Mouse (Mus musculus): ENCODE data around the gene Myof.
A peak's percentile ranks its signal among the peaks of the same experiment; 100 is the strongest.

The Myof gene

DNA sequence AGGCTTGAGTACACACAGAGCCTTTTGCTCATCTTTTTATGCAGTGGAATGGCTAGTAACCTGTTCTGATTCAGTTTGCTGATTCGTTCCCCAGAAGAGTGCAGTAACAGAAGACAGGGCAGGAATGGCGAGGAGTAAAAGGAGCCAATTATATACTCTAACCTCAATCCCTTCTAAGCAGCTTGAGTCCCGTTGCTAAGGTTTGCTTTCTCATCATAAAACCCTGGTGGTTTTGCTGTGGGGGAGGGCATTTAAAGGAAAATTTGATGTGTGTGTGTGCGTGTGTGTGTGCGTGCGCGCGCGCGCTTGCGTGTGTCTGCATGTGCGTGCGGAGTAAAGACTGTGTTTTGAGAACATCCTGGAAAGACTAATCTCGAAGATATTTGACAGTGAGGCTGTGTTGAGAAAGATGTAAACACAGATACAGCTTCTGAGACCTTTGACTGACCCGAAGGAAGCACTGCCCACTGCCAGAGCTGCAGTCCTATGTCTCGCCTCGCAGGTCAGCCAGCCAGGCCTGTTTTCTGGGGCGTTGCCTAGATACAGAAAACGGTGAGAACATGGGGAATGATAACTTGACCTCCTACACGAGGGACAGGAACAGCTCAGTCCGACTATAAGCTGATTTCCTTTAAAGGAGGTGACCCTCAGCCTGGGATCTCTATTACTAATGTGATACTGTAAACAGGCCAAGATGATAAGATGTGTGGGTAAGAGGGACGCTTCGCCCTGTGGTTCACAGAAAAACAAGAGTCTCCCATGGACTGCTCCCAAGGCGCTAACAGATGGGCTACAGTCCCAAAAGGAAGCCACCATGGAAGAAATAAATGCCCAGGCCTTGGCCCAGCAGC is 39.5 kb downstream of the Myof start:
- DNase-seq (ENCODE audit: low spot score): no peak

- no peak for DNase-seq (ENCODE audit: low spot score)
These were observed 40.6 kb downstream of the Myof start for GRCm38 (mm10) chr19:38002816-38003215.

GRCm38 (mm10) chr19:38000990-38001389 is 42.4 kb downstream of the Myof start:
- no peak for DNase-seq (ENCODE audit: low spot score)

DNA sequence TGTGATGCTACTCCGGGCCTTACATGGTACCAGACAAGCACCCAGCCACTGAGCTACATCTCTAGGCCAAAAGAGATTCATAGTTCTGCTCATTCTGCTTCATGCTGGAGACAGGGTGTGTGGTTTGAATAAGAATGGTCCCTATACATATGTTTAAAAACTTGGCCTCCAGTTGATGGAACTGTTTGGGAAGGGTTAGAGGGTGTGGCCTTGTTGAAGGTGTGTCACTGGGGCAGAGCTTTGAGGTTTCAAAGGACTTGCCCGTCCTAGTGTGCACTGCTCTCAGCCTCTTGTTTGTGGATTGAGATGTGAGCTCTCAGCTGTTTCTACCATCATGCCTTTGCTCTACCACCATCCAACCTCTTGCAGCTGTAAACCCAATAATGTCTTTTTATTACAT is 43.4 kb downstream of the Myof start:
- no peak for DNase-seq (ENCODE audit: low spot score)

DNA sequence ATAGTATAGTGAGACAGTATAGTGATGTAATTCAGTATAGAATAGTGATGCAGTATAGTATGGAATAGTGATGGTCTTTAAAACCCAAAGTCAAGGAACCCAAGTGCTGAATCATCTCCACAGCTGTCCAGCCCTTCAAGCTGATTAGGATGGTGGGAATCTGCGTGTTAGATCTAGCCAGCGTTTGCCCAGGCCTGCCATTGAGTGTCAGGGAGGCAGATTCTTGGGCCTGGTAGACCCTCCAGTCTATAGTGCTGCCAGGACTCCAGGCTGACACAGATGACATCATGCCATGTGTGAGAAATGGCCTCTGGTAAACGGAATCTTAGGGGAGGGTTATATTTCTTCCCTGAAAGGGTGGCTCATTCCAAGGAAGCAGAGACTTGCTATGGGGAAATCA is 49.1 kb downstream of the Myof start:
- no peak for DNase-seq (ENCODE audit: low spot score)

- DNase-seq (ENCODE audit: low spot score): no peak
These were observed 51.2 kb downstream of the Myof start for GRCm38 (mm10) chr19:37992184-37992554.

DNA sequence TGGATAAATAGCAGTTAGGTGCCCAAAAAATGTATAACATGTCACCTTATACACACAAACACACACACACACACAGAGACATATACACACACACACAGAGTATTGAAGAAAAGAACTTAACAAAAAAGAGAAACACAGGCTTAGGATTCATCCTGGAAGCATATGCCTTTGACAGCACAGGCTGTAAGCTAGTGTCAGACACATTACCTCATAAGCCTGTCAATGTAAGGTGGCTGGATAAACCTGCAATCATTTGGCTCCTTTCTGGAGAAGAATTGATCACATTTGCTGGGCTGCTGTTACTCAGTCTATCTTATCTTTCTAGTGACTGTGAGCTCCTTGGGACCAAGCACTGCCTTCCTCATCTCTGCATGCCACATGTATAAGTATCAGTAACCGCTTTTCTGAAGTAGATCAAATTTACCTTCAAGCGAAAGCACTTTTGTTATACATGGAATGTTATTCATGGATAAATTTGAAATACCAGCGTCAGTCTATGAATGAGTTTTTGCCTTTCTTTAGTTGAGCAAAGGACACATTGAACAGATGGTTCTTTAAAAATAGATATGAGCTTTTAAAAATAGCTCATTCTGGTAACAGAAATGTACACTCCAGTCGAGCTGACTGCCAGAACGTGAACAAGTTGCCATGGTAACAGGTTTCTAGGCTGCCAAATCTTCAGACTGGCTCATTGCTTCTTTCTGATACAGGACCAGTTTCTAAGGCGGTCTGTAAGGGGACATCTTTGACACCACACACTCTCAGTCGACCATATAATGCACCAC is 51.8 kb downstream of the Myof start:
- DNase-seq (ENCODE audit: low spot score): peak; percentile 60

- no peak for DNase-seq (ENCODE audit: low spot score)
These were observed 53.4 kb downstream of the Myof start for GRCm38 (mm10) chr19:37989971-37990370.

- peak; percentile 35 for DNase-seq (ENCODE audit: low spot score)
These were observed 55.2 kb downstream of the Myof start for GRCm38 (mm10) chr19:37988156-37988555.

DNA sequence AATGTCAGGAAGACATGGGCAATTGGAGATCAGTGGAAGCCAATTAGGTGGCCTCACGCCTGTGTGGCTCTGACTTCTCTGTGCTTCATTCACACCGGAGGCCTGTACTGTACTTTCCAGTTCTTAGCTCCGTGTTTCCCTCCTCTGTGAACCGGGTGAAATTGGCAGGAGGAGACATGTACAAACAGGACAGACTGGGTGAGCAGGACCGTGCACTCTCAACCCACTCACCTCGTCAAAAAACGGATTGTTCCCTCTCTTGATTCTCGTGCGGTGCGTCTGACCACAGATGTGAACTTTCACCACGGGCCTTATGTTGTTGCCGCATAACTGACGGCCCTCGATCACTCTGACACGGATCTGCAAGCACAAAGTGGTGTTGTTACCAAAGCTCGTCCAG is 57.6 kb downstream of the Myof start:
- no peak for DNase-seq (ENCODE audit: low spot score)

- DNase-seq (ENCODE audit: low spot score): no peak
These were observed 67.4 kb downstream of the Myof start for GRCm38 (mm10) chr19:37975951-37976350.

DNA sequence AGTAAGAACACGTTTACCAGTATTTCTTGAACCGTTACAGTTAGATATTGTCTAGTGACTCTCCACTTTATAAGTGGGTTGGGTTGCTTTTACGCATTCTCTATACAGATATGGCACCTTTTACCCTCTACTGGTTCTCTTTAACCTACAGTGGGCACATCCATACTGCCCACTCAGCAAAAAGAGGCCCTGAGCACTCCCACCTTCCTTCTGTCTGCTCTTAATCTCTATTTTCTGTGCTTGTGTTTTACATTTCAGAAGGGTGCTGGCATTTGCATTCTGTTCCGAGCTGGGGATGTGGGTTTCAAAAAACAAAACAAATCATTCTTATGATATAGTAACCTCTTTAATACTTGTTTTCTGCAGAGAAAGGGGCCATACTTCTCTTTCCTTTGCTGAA is 72.8 kb downstream of the Myof start:
- no peak for DNase-seq (ENCODE audit: low spot score)

GRCm38 (mm10) chr19:37970004-37970403 is 73.4 kb downstream of the Myof start:
- DNase-seq (ENCODE audit: low spot score): no peak

DNA sequence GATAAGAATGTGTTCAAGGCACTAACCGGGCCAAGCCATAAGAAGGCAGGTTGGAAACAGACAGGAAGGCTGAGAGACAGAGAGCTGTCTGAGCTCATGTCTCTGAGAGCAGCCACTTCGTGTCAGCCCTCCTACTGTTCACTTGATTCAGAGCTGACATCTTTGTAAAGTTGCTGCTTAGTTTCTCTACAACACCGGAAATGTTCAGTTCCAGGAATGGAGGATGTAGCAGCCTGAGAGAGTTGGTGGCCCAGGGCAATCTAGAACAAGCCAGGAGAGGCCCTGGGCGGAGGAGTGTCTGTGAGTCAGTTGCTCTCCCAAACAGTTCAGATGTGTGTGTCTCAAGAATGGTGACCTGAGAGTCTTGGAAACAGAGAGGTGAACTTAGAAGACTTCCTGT is 77.5 kb downstream of the Myof start:
- DNase-seq (ENCODE audit: low spot score): no peak

- DNase-seq (ENCODE audit: low spot score): no peak
These were observed 80.0 kb downstream of the Myof start for GRCm38 (mm10) chr19:37963421-37963820.

DNA sequence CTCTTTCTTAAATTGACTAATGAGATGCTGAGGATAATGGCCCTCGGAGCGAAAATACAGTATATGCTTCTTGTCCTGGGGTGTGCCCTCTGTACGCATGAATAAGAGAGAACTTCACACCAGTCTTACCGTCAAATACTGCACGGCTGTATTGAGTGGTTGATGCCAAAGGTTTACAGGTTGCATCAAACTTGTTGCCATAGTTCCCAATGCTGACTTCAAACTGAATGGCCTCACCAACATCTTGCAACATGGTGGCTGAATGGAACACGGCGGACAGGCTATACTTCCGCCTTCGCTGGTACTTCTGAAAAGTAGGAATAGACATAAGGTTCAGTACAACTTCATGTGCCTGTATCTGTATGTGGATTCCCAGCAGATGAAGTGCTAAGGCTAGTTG is 82.6 kb downstream of the Myof start:
- DNase-seq (ENCODE audit: low spot score): no peak

- DNase-seq (ENCODE audit: low spot score): no peak
These were observed 83.7 kb downstream of the Myof start for GRCm38 (mm10) chr19:37959543-37960215.

DNA sequence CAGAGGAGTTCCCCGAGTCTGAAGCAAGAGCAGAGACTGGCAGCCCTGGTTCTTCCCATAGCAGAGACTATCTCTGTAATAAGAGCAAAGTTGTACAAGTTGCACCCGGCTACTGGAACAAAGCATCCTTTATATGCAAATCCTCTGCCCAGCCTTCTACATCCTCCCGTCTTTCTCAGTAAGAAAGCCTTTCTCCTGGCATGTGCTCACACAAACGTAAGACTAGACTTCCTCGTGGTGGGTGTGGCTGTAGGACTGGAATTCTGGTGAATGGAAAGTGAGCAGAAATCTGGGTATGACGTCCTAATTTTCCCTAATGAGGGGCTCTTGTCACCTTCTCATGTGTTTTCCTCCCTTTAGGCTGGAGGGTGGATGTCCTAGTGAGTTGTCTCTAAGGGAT is 84.3 kb downstream of the Myof start:
- no peak for DNase-seq (ENCODE audit: low spot score)

GRCm38 (mm10) chr19:37957256-37957655 is 86.1 kb downstream of the Myof start:
- no peak for DNase-seq (ENCODE audit: low spot score)

- no peak for DNase-seq (ENCODE audit: low spot score)
These were observed 87.4 kb downstream of the Myof start for GRCm38 (mm10) chr19:37956006-37956405.

DNA sequence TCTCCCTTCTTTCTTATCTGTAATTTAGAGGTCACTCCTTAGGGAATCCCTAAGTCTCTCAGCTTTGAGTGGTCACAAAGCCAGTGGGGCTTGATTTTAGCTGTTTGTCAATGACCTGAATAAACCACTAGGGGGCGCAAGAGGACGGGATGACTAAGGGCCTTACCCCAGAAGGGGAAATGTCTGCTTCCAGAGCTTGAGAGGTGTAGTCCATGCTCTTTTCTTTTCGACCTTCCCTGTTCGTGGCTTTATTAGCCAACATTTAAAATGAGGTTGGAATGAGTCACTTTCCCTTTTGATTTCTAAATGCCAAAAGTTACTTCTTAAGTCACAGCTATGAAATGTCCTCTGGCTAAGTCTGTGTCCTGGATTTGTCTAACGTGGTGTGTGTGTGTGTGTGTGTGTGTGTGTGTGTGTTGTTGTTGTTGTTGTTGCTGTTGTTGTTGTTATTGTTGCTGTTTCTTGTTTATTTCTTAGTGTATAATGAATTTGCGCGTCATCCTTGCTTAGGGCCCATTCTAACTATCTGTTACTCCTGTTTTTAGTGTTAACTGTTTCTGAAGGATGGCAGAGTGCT is 87.9 kb downstream of the Myof start:
- DNase-seq (ENCODE audit: low spot score): peak; percentile 78

GRCm38 (mm10) chr19:37954772-37955171 is 88.6 kb downstream of the Myof start:
- no peak for DNase-seq (ENCODE audit: low spot score)

GRCm38 (mm10) chr19:37954236-37954635 is 89.1 kb downstream of the Myof start:
- DNase-seq (ENCODE audit: low spot score): no peak
